Mouse (Mus musculus): ENCODE data around the gene Cadps. TPM values are rescaled to one million over a fixed set of nuclear protein-coding genes. Genes with fewer than 3 reads are reported as not detected.

Cadps gene
- total and polyA plus RNA-seq, 3 experiments, result 0.04 to 0.07 TPM; not detected in 1

GRCm38 (mm10) chr14:12450807-12451206 is 372.1 kb downstream of the Cadps start:
- in situ Hi-C loops (cut with MboI; ENCODE audit: low pct_ligation_motif_present, low pct_unique_long_range_greater_than_20kb, low sequenced_read_pairs), result no loop called here
- TF ChIP-seq GABPA (IDR thresholded peaks at IDR 0.05; ENCODE audit: insufficient replicate concordance, low read depth, low read length), result no peak
- TF ChIP-seq ZNF384 (IDR thresholded peaks at IDR 0.05; ENCODE audit: low read depth, low read length), result no peak
- no peak for TF ChIP-seq KAT2A (IDR thresholded peaks at IDR 0.05; ENCODE audit: insufficient replicate concordance, low read length)
- TF ChIP-seq E2F4 (IDR thresholded peaks at IDR 0.05; ENCODE audit: insufficient replicate concordance, low read depth, low read length), result no peak
- Histone ChIP-seq H3K4me1 (ENCODE audit: control insufficient read depth in 1 of 2, insufficient read depth in 2 of 2) (no peaks in the 10 kb centered on the region), H3K27ac (ENCODE audit: insufficient read depth, low read depth) (no peak overlapping the region), H3K9me3 (replicated peaks; ENCODE audit: low read length) (no peaks in the 10 kb centered on the region), H3K9ac (ENCODE audit: insufficient read depth, low read depth) (no peak overlapping the region), H3K36me3 (replicated peaks in 1 of 2; ENCODE audit: control insufficient read depth in 1 of 2, insufficient read depth in 1 of 2, low read length in 1 of 2) (no peaks in the 10 kb centered on the region), H3K79me2 (replicated peaks; ENCODE audit: control insufficient read depth, extremely low read depth, insufficient read depth, poor library complexity, severe bottlenecking) (no peaks in the 10 kb centered on the region), H3K4me2 (ENCODE audit: insufficient read depth, low read depth, poor library complexity, severe bottlenecking) (no peak overlapping the region), H3K27me3 (replicated peaks) (no peaks in the 10 kb centered on the region), H3K4me3 (replicated peaks in 1 of 3; ENCODE audit: low read depth in 2 of 3, low read length in 2 of 3, poor library complexity in 1 of 3) (no peak overlapping the region)
- DNase-seq (ENCODE audit: extremely low read depth), result no peak
- dilution Hi-C loops (cut with MboI; ENCODE audit: extremely low pct_ligation_motif_present, extremely low pct_unique_long_range_greater_than_20kb, low sequenced_read_pairs), result no loop called here

GRCm38 (mm10) chr14:12448883-12449282 is 374.0 kb downstream of the Cadps start:
- Histone ChIP-seq H3K4me3 (replicated peaks in 1 of 3; ENCODE audit: low read depth in 2 of 3, low read length in 2 of 3, poor library complexity in 1 of 3) (no peak overlapping the region), H3K27me3 (replicated peaks) (no peaks in the 10 kb centered on the region), H3K36me3 (replicated peaks in 1 of 2; ENCODE audit: control insufficient read depth in 1 of 2, insufficient read depth in 1 of 2, low read length in 1 of 2) (no peaks in the 10 kb centered on the region), H3K9ac (ENCODE audit: insufficient read depth, low read depth) (no peak overlapping the region), H3K4me2 (ENCODE audit: insufficient read depth, low read depth, poor library complexity, severe bottlenecking) (no peak overlapping the region), H3K4me1 (ENCODE audit: control insufficient read depth in 1 of 2, insufficient read depth in 2 of 2) (peaks cover 0 to 8% of the 10 kb centered on the region in 2 experiments; a peak in 2 of 4 replicates), H3K27ac (ENCODE audit: insufficient read depth, low read depth) (no peak overlapping the region), H3K79me2 (replicated peaks; ENCODE audit: control insufficient read depth, extremely low read depth, insufficient read depth, poor library complexity, severe bottlenecking) (no peaks in the 10 kb centered on the region), H3K9me3 (replicated peaks; ENCODE audit: low read length) (no peaks in the 10 kb centered on the region)
- dilution Hi-C loops (cut with MboI; ENCODE audit: extremely low pct_ligation_motif_present, extremely low pct_unique_long_range_greater_than_20kb, low sequenced_read_pairs) (no loop called here), in situ Hi-C loops (cut with MboI; ENCODE audit: low pct_ligation_motif_present, low pct_unique_long_range_greater_than_20kb, low sequenced_read_pairs) (no loop called here)
- TF ChIP-seq CHD1 (IDR thresholded peaks at IDR 0.05; ENCODE audit: low read depth, low read length) (no peak), POLR2A (IDR thresholded peaks at IDR 0.05; ENCODE audit: low read depth, low read length) (no peak), PAX5 (IDR thresholded peaks at IDR 0.05; ENCODE audit: low read length) (no peak), USF1 (IDR thresholded peaks at IDR 0.05; ENCODE audit: low read depth, low read length) (no peak), JUN (IDR thresholded peaks at IDR 0.05; ENCODE audit: insufficient read depth, low read depth, low read length) (no peak), IRF4 (IDR thresholded peaks at IDR 0.05; ENCODE audit: low read depth, low read length) (no peak), SIN3A (IDR thresholded peaks at IDR 0.05; ENCODE audit: low read length) (no peak), BHLHE40 (IDR thresholded peaks at IDR 0.05; ENCODE audit: low read depth, low read length) (no peak), UBTF (IDR thresholded peaks at IDR 0.05; ENCODE audit: low read depth, low read length) (no peak), USF2 (conservative IDR thresholded peaks at IDR 0.05; ENCODE audit: low read depth, low read length) (no peak), MXI1 (IDR thresholded peaks at IDR 0.05; ENCODE audit: low read depth, low read length) (no peak), ZKSCAN1 (IDR thresholded peaks at IDR 0.05; ENCODE audit: borderline replicate concordance, low read depth, low read length) (no peak), GABPA (IDR thresholded peaks at IDR 0.05; ENCODE audit: insufficient replicate concordance, low read depth, low read length) (no peak), E2F4 (IDR thresholded peaks at IDR 0.05; ENCODE audit: insufficient replicate concordance, low read depth, low read length) (no peak)
- no peak for DNase-seq (ENCODE audit: extremely low read depth)
